Mouse (Mus musculus) myocyte (in vitro differentiated cells): Measurements from ENCODE around the gene Ghrh.

ENCODE experiments used
- CEBPB ChIP-seq: IDR thresholded peaks from 2 replicates; pipeline ENCODE4 v1.6.1; 2011; ENCODE audit warnings: mild to moderate bottlenecking, moderate library complexity; ENCODE audit not compliant: poor library complexity, insufficient read depth, severe bottlenecking
- MAX ChIP-seq: IDR thresholded peaks from one replicate; pipeline ENCODE4 v1.6.1; 2011; ENCODE audit warnings: low read depth, mild to moderate bottlenecking, control low read depth
- POLR2A ChIP-seq: IDR thresholded peaks from one replicate; pipeline ENCODE4 v1.6.1; 2011; ENCODE audit warnings: low read depth, mild to moderate bottlenecking, control low read depth, moderate library complexity; ENCODE audit not compliant: insufficient read length
- POLR2AphosphoS2 ChIP-seq: IDR thresholded peaks from one replicate; pipeline ENCODE4 v1.6.1; 2011; ENCODE audit warnings: low read depth, control low read depth; ENCODE audit not compliant: insufficient read length
- SRF ChIP-seq: IDR thresholded peaks from one replicate; pipeline ENCODE4 v1.6.1; 2011; ENCODE audit warnings: low read depth; ENCODE audit not compliant: control insufficient read depth, insufficient read length
- TCF12 ChIP-seq: IDR thresholded peaks from one replicate; pipeline ENCODE4 v1.6.1; 2011; ENCODE audit warnings: mild to moderate bottlenecking, control low read depth; ENCODE audit not compliant: poor library complexity, insufficient read depth, severe bottlenecking
- USF1 ChIP-seq: IDR thresholded peaks from one replicate; pipeline ENCODE4 v1.6.1; 2011; ENCODE audit warnings: low read depth, mild to moderate bottlenecking, control low read depth, moderate library complexity

- TF ChIP-seq POLR2A = no peak
- no peak for TF ChIP-seq TCF12
- TF ChIP-seq MAX = no peak
- no peak for TF ChIP-seq CEBPB
- TF ChIP-seq POLR2AphosphoS2 = no peak
- no peak for TF ChIP-seq USF1
- no peak for TF ChIP-seq SRF
These were observed 44.2 kb downstream of the Ghrh start for GRCm38 (mm10) chr2:157303096-157303495.
